Mouse (Mus musculus) lung, postnatal 0 days (tissue): ENCODE measurements at regions not wholly inside any gene's neighbourhood (a gene's known extent, or its start where the extent isn't known, plus 50 kb on each side); places are given as distances from the start of the nearest gene placed in this dataset.

Experiments
- CTCF ChIP-seq: IDR thresholded peaks from 2 replicates; pipeline ENCODE4 v1.5.1; 2016; ENCODE audit warnings: antibody characterized with exemption, mild to moderate bottlenecking
- EP300 ChIP-seq: IDR thresholded peaks from 2 replicates; pipeline ENCODE4 v1.6.1; 2016; ENCODE audit warnings: antibody characterized with exemption, mild to moderate bottlenecking, control low read depth

GRCm38 (mm10) chr10:98531425-98531824 lies 382.8 kb upstream of the Atp2b1 start:
- no peak for TF ChIP-seq CTCF
- no peak for TF ChIP-seq EP300
